Mouse (Mus musculus) left cerebral cortex, postnatal 10 days (tissue): ENCODE data around the gene Slc25a42. TPM values are rescaled to one million over a fixed set of nuclear protein-coding genes. Genes with fewer than 3 reads are reported as not detected.
A peak's percentile ranks its signal among the peaks of the same experiment; 100 is the strongest.

Experiments used
- DNase-seq, 2 experiments: peaks; one replicate each; pipeline ENCODE4 v3.0.0; 2021 to 2022; ENCODE audit warnings: low spot score in 2 of 2, mixed read lengths in 1 of 2; ENCODE audit errors: extremely low spot score in 1 of 2
- intact Hi-C: fragments of 180-260 bp; cut with DNase I; formaldehyde crosslinking; loops from one replicate; pipeline ENCODE4 v1.15.1; 2025
- total RNA-seq, 2 experiments: library from RNA; stranded (reverse); gene quantifications; 2 replicates each; pipeline ENCODE4 v1.2.3; 2021

Slc25a42 gene
- total RNA-seq = 10 to 100 TPM; 26.1 to 26.6 TPM

- peak; percentile 98 to 99 for DNase-seq
- intact Hi-C loops = no loop called here
Observed at GRCm38 (mm10) chr8:70212112-70213055, at the start of gene Slc25a42. TSS of gene Slc25a42 (minus strand) at chr8:70212305.

- DNase-seq = no peak
- intact Hi-C loops = no loop called here
Observed at GRCm38 (mm10) chr8:70259043-70259442, 46.9 kb upstream of the Slc25a42 start.

- intact Hi-C loops = no loop called here
- no peak for DNase-seq
Observed at GRCm38 (mm10) chr8:70258600-70258999, 46.5 kb upstream of the Slc25a42 start.

- DNase-seq = no peak
- intact Hi-C loops = no loop called here
Observed at GRCm38 (mm10) chr8:70257456-70257855, 45.4 kb upstream of the Slc25a42 start.

- DNase-seq = no peak
- intact Hi-C loops = no loop called here
Observed at GRCm38 (mm10) chr8:70254628-70255027, 42.5 kb upstream of the Slc25a42 start.

- no peak for DNase-seq
- intact Hi-C loops = no loop called here
Observed at GRCm38 (mm10) chr8:70247841-70248240, 35.7 kb upstream of the Slc25a42 start.

GRCm38 (mm10) chr8:70246622-70247021 is 34.5 kb upstream of the Slc25a42 start:
- intact Hi-C loops = no loop called here
- DNase-seq = no peak

GRCm38 (mm10) chr8:70240642-70241041 is 28.5 kb upstream of the Slc25a42 start:
- peak in 1 of 2 experiments; percentile 43 for DNase-seq
- intact Hi-C loops = loop anchor here (5.0 kb wide), 1 partner anchor 57 kb away; no protein-coding TSS in a partner anchor

- DNase-seq = no peak
- intact Hi-C loops = no loop called here
Observed at GRCm38 (mm10) chr8:70237842-70238241, 25.7 kb upstream of the Slc25a42 start.

- DNase-seq = no peak
- intact Hi-C loops = no loop called here
Observed at GRCm38 (mm10) chr8:70234781-70235128, 22.6 kb upstream of the Slc25a42 start.

- intact Hi-C loops = no loop called here
- DNase-seq = peak; percentile 92 to 95
Observed at GRCm38 (mm10) chr8:70234080-70234780, 22.1 kb upstream of the Slc25a42 start, which contains the start of the genes Sugp2 and Armc6. TSS of gene Sugp2 (plus strand) at chr8:70234226. TSS of gene Armc6 (minus strand) at chr8:70234466.

GRCm38 (mm10) chr8:70233606-70234005 is 21.5 kb upstream of the Slc25a42 start:
- DNase-seq = no peak

GRCm38 (mm10) chr8:70230837-70231236 is 18.7 kb upstream of the Slc25a42 start:
- no peak for DNase-seq
- intact Hi-C loops = no loop called here

More at GRCm38 (mm10) chr8:70233606-70234005, 21.5 kb upstream of the Slc25a42 start:
- intact Hi-C loops = no loop called here

- intact Hi-C loops = no loop called here
- no peak for DNase-seq
Observed at GRCm38 (mm10) chr8:70227997-70228396, 15.9 kb upstream of the Slc25a42 start.

- peak in 1 of 2 experiments; percentile 70 for DNase-seq
- intact Hi-C loops = no loop called here
Observed at GRCm38 (mm10) chr8:70223341-70223740, 11.2 kb upstream of the Slc25a42 start.

- intact Hi-C loops = no loop called here
- DNase-seq = no peak
Observed at GRCm38 (mm10) chr8:70222041-70222440, 9.9 kb upstream of the Slc25a42 start.

- intact Hi-C loops = no loop called here
Observed at GRCm38 (mm10) chr8:70220911-70221310, 8.8 kb upstream of the Slc25a42 start.

GRCm38 (mm10) chr8:70220236-70220840 is 8.2 kb upstream of the Slc25a42 start:
- DNase-seq = peak in 1 of 2 experiments; percentile 46
- intact Hi-C loops = no loop called here

More at GRCm38 (mm10) chr8:70220911-70221310, 8.8 kb upstream of the Slc25a42 start:
- DNase-seq = no peak

GRCm38 (mm10) chr8:70219107-70219684 is 7.1 kb upstream of the Slc25a42 start:
- intact Hi-C loops = no loop called here
- no peak for DNase-seq
